Mouse (Mus musculus) G1E (cell line): ENCODE data around the gene Tal1.

Source experiments
- CTCF ChIP-seq: IDR thresholded peaks from 2 replicates; pipeline ENCODE4 v1.5.1; 2012; ENCODE audit warnings: low read depth, low read length, inconsistent platforms, mixed read lengths
- GATA1 ChIP-seq: IDR thresholded peaks from 2 replicates; pipeline ENCODE4 v1.6.1; 2012; ENCODE audit warnings: borderline replicate concordance, low read length, inconsistent platforms, mixed read lengths
- GATA2 ChIP-seq: IDR thresholded peaks from 2 replicates; pipeline ENCODE4 v1.6.1; 2012; ENCODE audit warnings: low read depth, low read length, inconsistent platforms, borderline replicate concordance
- POLR2AphosphoS5 ChIP-seq: IDR thresholded peaks from 2 replicates; pipeline ENCODE4 v1.6.1; 2012; ENCODE audit warnings: low read depth, low read length, inconsistent platforms; ENCODE audit not compliant: insufficient replicate concordance
- TAL1 ChIP-seq: conservative IDR thresholded peaks from 2 replicates; pipeline ENCODE4 v1.6.1; 2012; ENCODE audit warnings: low read depth, low read length, inconsistent platforms, mixed read lengths

DNA sequence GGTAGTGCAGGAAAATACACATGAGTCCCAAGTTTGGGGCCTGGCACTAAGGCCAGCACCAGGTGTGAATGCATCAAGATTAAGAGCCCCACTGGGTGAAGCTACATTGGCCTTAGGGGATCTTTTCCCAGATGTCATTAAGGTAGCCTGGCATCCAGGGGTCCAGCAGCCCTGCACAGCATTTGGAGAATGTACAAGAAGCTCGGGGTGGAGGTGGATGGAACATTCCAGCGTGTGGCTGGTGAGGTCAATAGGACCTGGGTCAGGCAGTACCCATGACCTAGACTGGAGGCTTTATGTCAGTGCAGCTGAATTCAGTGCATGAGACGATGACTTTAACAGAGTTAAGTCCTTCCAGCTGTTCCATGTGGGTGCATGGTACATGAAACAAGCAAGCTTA lies 35.6 kb downstream of the Tal1 start:
- TF ChIP-seq CTCF (no peak), TAL1 (no peak), GATA1 (no peak), POLR2AphosphoS5 (no peak), GATA2 (no peak)
